Mouse (Mus musculus) ES-E14 (cell line): ENCODE measurements around the gene Dtd1.

ENCODE experiments used
- CHD2 ChIP-seq: IDR thresholded peaks from 2 replicates; pipeline ENCODE4 v1.6.1; 2014; ENCODE audit warnings: mild to moderate bottlenecking, low read depth, low read length, inconsistent platforms
- HCFC1 ChIP-seq: IDR thresholded peaks from 2 replicates; pipeline ENCODE4 v1.6.1; 2012; ENCODE audit warnings: low read length, inconsistent platforms, borderline replicate concordance; ENCODE audit not compliant: insufficient read depth
- MAFK ChIP-seq: IDR thresholded peaks from 2 replicates; pipeline ENCODE4 v1.6.1; 2014; ENCODE audit warnings: mild to moderate bottlenecking, low read depth, low read length, inconsistent platforms; ENCODE audit not compliant: insufficient read depth
- ZC3H11A ChIP-seq: IDR thresholded peaks from 2 replicates; pipeline ENCODE4 v1.6.1; 2012; ENCODE audit warnings: low read depth, mild to moderate bottlenecking, inconsistent platforms, low read length, borderline replicate concordance
- ZNF384 ChIP-seq: IDR thresholded peaks from 2 replicates; pipeline ENCODE4 v1.6.1; 2012; ENCODE audit warnings: low read depth, low read length, inconsistent platforms

GRCm38 (mm10) chr2:144724679-144725078 is 125.0 kb downstream of the Dtd1 start:
- TF ChIP-seq ZC3H11A: no peak
- no peak for TF ChIP-seq MAFK
- TF ChIP-seq ZNF384: no peak
- TF ChIP-seq CHD2: no peak
- no peak for TF ChIP-seq HCFC1
